Mouse (Mus musculus) layer of hippocampus, adult 18-20 months (tissue): ENCODE data around the gene Glt8d2. TPM values are rescaled to one million over a fixed set of nuclear protein-coding genes. Genes with fewer than 3 reads are reported as not detected.
A peak's percentile ranks its signal among the peaks of the same experiment; 100 is the strongest.

Experiments used
- DNase-seq, 2 experiments: peaks; one replicate each; pipeline ENCODE4 v3.0.0; 2022; ENCODE audit warnings: low spot score in 2 of 2
- long read RNA-seq: library from polyadenylated mRNA; stranded (forward); transcript quantifications from one replicate; pipeline ENCODE4 v2.0.0, GENCODE M21; 2021
- total RNA-seq, 2 experiments: library from RNA; stranded (reverse); gene quantifications; 2 replicates each; pipeline ENCODE4 v1.2.3; 2021

Gene Glt8d2
- total RNA-seq, result 10 to 100 TPM; 20.1 to 23.8 TPM
- long read RNA-seq, transcript Glt8d2-201 (10 exons, 2,153 nt), result major isoform, 18 of 23 reads
- long read RNA-seq, partial matches to known transcripts, result 3 of 23 reads
- long read RNA-seq, other reads (novel, unspliced or antisense), result 2 of 23 reads

- DNase-seq, result peak; percentile 38 to 67
Measured at GRCm38 (mm10) chr10:82690494-82690893, at the start of gene Glt8d2. Glt8d2 (minus strand) TSS chr10:82690650.

GRCm38 (mm10) chr10:82699296-82699941 is 9.0 kb upstream of the Glt8d2 start:
- peak in 1 of 2 experiments; percentile 25 for DNase-seq

GRCm38 (mm10) chr10:82698712-82699261 is 8.3 kb upstream of the Glt8d2 start:
- DNase-seq, result peak; percentile 85 to 92

GRCm38 (mm10) chr10:82697305-82697898 is 7.0 kb upstream of the Glt8d2 start:
- peak in 1 of 2 experiments; percentile 24 for DNase-seq

DNA sequence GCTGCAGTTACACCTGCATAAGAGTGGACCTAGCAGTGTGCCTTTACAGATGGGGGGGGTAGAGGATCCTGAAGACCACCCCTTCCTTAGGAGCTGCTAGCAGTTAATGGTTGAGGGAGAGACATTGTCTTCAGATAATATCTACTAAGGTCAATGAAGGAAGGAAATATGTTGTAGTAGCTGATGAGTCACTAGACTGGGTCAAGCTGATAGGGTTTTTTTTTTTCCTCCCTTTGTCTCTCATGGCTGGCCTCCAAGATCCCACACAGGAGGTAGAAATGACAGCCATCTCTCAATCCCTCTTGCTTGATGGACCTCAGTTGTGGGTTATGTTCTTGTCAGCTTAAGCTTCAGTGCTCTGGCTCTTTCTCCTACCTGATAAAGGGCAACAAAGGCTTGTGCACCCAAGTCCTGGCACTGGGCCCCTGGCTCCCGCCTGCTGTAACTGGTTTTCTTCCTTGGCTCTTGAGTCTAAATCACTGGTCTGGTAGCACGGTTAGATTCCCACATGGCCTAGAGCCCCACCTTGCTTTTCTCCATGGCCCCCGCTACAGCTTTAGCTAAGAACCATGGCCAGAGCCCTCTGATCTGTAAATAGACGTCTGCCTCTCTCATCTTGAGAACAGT is 6.1 kb upstream of the Glt8d2 start:
- DNase-seq, result no peak

GRCm38 (mm10) chr10:82695956-82696355 is 5.5 kb upstream of the Glt8d2 start, which contains the start of gene Hcfc2:
Hcfc2 (plus strand) TSS chr10:82696160.
- DNase-seq, result no peak

DNA sequence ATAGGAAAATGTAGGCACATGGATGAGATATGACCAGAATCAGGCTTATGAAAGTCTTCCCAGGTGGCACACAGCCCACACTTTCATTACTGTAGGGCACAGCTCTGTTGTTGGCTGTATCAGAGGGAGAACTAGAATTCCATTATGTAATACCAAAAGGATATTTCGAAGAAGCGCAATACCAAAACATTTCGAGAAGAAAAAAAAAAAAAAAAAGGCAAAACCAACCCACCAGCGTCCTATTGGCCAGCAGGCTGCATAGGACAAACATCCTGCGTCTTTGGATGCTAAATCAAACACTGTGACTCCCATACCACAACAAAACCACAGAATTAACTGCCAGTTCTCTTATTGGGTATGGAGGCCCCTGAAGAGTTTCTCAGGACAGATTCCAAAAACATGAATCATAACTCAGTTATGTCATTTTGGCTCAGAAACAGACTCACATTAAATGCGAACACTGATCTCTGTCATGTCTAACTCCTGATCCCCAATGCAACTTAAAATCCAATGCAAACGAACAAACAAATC is 704 bp downstream of the Glt8d2 start:
- DNase-seq, result peak; percentile 43 to 74

GRCm38 (mm10) chr10:82685440-82685839 is 5.0 kb downstream of the Glt8d2 start:
- no peak for DNase-seq

- peak; percentile 42 to 75 for DNase-seq
Measured at GRCm38 (mm10) chr10:82681639-82682038, 8.8 kb downstream of the Glt8d2 start.

- peak; percentile 73 to 92 for DNase-seq
Measured at GRCm38 (mm10) chr10:82680769-82681168, 9.7 kb downstream of the Glt8d2 start.

DNA sequence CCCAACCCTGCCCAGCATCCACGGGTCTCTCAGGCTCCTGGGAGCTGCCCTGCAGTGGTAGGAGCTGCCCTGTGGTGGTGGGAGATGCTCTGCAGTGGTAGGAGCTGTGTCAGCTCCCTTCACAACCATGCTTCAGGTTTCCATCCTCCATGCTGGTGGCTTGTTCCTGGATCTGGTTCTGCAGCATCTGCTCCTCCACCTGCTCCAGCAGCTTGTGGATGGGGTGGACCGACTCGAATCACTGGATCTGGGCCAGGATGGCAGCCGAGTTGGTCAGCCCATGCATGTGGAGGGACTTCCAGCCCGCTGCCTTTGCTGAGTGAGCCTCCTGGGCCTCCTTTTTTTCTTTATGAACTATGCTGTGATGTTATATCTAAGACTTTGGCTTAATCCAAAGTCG is 13.5 kb downstream of the Glt8d2 start:
- DNase-seq, result peak; percentile 53 to 58

- no peak for DNase-seq
Measured at GRCm38 (mm10) chr10:82670205-82670604, 20.2 kb downstream of the Glt8d2 start.

GRCm38 (mm10) chr10:82666436-82667234 is 23.8 kb downstream of the Glt8d2 start:
- peak; percentile 81 to 96 for DNase-seq

DNA sequence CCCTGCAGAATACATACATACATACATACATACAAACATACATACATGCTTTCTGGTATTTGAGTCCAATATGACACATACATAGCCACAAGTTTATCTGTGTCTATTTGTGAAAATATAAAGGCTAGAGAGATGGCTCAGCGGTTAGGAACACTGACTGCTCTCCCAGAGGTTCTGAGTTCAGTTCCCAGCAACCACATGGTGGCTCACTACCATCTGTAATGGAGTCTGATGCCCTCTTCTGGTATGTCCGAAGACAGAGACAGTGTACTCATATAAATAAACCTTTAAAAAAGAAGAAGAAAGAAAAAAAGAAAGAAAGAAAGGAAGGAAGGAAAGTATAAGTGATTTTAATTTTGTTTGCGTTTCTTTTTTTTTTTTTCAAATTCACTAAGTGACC is 24.5 kb downstream of the Glt8d2 start:
- no peak for DNase-seq

- no peak for DNase-seq
Measured at GRCm38 (mm10) chr10:82663289-82663688, 27.2 kb downstream of the Glt8d2 start.

DNA sequence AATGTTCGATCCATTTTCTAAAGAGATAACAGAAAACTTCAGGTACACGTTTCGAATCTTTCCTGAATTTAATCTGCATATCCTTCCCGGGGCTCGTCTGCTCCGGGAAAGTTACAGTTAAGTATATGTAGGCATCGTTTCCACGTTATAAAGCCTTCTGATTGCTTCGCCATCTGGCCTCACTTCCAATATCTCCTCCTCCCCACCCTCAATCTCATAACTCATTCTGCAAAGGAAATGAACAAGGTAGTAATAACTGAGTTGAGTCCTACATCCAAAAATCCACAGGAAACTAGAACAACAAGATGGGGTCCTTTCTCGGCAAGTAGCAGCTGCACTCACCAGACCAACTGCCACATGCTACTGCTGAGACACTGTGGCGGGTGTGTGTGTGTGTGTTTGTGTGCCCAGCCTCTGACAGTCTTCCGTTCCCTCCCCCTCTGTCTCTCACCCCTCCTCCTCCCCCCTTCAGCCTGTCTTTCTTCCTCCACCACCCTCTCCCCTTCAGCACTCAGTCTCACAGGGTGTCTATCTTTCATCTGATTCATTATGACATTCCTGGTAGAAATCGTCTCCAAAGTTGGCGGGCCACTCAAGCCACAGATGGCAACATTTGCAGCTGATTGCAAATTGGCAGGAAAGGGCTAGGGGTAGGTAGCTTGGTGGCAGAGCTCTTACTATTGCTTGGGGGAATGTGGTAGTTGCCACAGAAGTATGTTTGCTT is 28.0 kb downstream of the Glt8d2 start:
- peak; percentile 81 to 86 for DNase-seq

DNA sequence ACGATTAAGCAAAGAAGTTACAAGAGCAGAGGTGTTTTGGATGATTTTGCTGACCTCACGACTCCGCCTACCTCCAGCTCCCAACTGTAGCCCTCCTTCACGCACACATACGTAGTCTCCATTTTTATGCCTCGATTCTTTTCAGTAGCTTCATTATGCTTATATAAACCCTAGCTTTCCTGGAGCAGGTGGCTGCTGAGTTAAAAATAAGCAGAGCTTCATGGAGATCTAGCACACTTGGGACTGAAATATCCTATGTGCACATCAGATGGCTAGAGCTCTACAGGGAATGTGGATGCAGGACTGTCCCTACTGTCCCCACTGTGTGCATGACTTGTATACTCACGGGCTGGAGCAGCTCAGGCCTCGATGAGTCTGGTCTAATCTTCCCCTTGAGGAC is 28.6 kb downstream of the Glt8d2 start:
- peak in 1 of 2 experiments; percentile 68 for DNase-seq

GRCm38 (mm10) chr10:82654581-82654980 is 35.9 kb downstream of the Glt8d2 start:
- DNase-seq, result no peak

DNA sequence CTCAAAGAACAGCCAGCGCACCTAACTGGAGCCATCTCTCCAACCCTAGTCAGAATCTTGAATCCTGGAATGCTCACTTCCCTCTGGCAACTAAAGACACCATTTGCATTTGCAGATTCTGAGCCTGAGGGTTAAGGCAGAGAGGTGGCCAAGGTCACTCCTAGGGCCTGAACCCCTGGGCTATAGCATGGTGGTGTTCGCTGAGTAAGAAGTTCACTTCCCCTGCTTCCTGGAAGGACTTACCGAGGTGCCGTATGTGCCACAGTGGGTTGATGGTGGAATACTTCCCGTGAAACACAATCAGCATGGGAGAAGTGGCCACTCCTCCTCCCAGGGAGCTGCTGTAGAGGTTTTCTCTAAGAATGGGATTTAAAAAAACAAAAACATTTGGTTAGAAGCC is 37.8 kb downstream of the Glt8d2 start:
- no peak for DNase-seq

GRCm38 (mm10) chr10:82651221-82651620 is 39.2 kb downstream of the Glt8d2 start:
- no peak for DNase-seq
